Mouse (Mus musculus): ENCODE measurements at regions not wholly inside any gene's neighbourhood (a gene's known extent, or its start where the extent isn't known, plus 50 kb on each side); places are given as distances from the start of the nearest gene placed in this dataset.

- TF ChIP-seq USF1 (IDR thresholded peaks at IDR 0.05; ENCODE audit: low read depth) (no peak), CTCF (IDR thresholded peaks at IDR 0.05; ENCODE audit: control insufficient read depth, insufficient read depth, insufficient read length) (no peak), CEBPB (IDR thresholded peaks at IDR 0.05; ENCODE audit: low read depth) (no peak), MYOG (IDR thresholded peaks at IDR 0.05; ENCODE audit: control insufficient read depth, extremely low read depth, insufficient read length) (no peak), MAX (IDR thresholded peaks at IDR 0.05) (no peak), MYOD1 (IDR thresholded peaks at IDR 0.05; ENCODE audit: control insufficient read depth, insufficient read length, low read depth) (no peak)
These were observed 288.2 kb downstream of the Hlx start for GRCm38 (mm10) chr1:184444189-184444588.

Measured in C2C12 (cell line).